Mouse (Mus musculus): Measurements from ENCODE around the gene Cramp1l. TPM values are rescaled to one million over a fixed set of nuclear protein-coding genes. Genes with fewer than 3 reads are reported as not detected.

Gene Cramp1l
- polyA plus RNA-seq, 1 experiment from 2014 or later, result 8.9 TPM

DNA sequence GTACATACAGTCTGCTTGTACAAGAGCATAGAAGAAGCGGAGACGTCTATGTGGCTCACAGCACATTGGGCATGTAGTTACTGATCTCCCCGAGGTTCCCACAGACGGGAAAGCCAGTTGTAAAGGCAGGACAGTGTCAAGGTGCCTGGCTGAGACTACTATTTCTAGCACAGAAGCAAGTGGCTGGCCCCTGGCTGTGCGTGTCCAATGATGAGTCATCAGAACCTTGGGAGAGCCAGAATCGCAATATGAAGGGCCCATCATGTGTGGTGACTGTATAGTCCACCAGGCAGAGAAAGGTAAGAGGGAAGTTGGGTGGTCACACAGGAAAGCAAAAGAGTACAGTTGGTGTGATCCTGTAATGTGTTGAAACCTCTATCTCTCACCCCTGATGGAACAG lies 20.9 kb downstream of the Cramp1l start:
- no peak overlapping the region for H3K9ac ChIP-seq (ENCODE audit: low read depth, low read length)
- no peak overlapping the region for H3K4me2 ChIP-seq
- no peaks in the 10 kb centered on the region for H3K4me1 ChIP-seq (ENCODE audit: control insufficient read depth, insufficient read depth, low read length)
- 88% methylated on average over 6 of the region's 6 CpGs for WGBS (ENCODE audit: insufficient replicate concordance)
- H3K36me3 ChIP-seq (ENCODE audit: control insufficient read depth, insufficient read depth, low read length), result peaks cover 56% of the 10 kb centered on the region
- no peaks in the 10 kb centered on the region for H3K27me3 ChIP-seq (ENCODE audit: control insufficient read depth, insufficient read depth, low read length)
- H3K9me3 ChIP-seq (replicated peaks; ENCODE audit: control insufficient read depth, low read length), result no peaks in the 10 kb centered on the region
- ATAC-seq (replicated peaks; ENCODE audit: insufficient number of reproducible peaks, low FRiP score, low TSS enrichment), result no peak
- H3K4me3 ChIP-seq (ENCODE audit: low read depth, low read length), result no peak overlapping the region
- no peak overlapping the region for H3K27ac ChIP-seq (ENCODE audit: low read depth, low read length)

- H3K9me3 ChIP-seq (replicated peaks; ENCODE audit: control insufficient read depth, low read length), result no peaks in the 10 kb centered on the region
- no peaks in the 10 kb centered on the region for H3K27me3 ChIP-seq (ENCODE audit: control insufficient read depth, insufficient read depth, low read length)
- H3K27ac ChIP-seq (ENCODE audit: low read depth, low read length), result no peak overlapping the region
- no peak for ATAC-seq (replicated peaks; ENCODE audit: insufficient number of reproducible peaks, low FRiP score, low TSS enrichment)
- no peak overlapping the region for H3K9ac ChIP-seq (ENCODE audit: low read depth, low read length)
- no peak overlapping the region for H3K4me3 ChIP-seq (ENCODE audit: low read depth, low read length)
- 95% methylated on average over 6 of the region's 6 CpGs for WGBS (ENCODE audit: insufficient replicate concordance)
- no peaks in the 10 kb centered on the region for H3K4me1 ChIP-seq (ENCODE audit: control insufficient read depth, insufficient read depth, low read length)
- no peak overlapping the region for H3K4me2 ChIP-seq
- H3K36me3 ChIP-seq (ENCODE audit: control insufficient read depth, insufficient read depth, low read length), result peaks cover 44% of the 10 kb centered on the region
Measured at GRCm38 (mm10) chr17:24987221-24987620, 28.4 kb downstream of the Cramp1l start.

DNA sequence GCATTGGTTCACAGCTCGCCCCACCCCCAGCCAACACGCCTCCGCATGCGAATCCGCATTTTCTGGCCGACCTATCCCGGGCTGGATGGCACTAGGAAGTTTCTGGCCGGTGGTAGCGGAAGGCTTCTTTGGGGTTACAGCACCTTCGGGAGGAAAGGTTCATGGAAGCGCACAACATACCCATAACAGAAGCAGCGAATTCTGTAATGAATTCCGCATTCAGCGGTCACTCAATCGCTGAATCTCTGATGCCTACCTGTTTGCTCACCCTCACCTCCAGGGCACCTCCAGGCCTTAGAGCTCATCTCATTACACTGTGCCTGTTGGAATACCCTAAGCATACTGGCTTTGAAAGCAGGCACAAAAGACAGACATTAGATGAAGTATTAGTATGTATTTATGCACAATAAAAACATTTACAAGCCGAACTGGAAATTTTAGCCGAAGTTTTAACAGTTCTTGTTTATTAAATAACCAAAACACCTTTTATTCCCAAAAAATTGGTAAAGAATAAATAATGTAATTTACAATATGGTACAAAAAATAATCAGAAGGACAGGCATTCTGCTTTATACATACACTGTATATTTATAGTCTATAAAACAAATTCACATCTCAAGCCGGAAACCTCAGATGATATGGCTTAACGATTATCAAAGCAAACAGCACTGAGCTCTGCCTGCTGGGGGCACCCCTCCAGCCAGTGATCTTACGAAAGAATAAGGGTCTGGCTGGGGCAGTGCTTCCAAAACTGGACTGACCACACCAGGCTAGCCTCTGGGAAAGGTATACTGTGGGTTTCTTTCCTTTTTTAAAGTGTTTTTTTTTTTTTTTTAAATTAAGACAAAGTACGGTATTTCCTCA lies 54.5 kb downstream of the Cramp1l start:
- ATAC-seq (replicated peaks; ENCODE audit: insufficient number of reproducible peaks, low FRiP score, low TSS enrichment), result no peak; the same call in 1 of the 2 replicates
- H3K9ac ChIP-seq (ENCODE audit: low read depth, low read length), result peak overlapping the region; percentile 61
- H3K27me3 ChIP-seq (ENCODE audit: control insufficient read depth, insufficient read depth, low read length), result no peaks in the 10 kb centered on the region
- H3K4me1 ChIP-seq (ENCODE audit: control insufficient read depth, insufficient read depth, low read length), result peaks cover 8% of the 10 kb centered on the region; the same call in 1 of the 2 replicates
- H3K36me3 ChIP-seq (ENCODE audit: control insufficient read depth, insufficient read depth, low read length), result peaks cover 34% of the 10 kb centered on the region
- 14% methylated on average over 21 of the region's 21 CpGs for WGBS (ENCODE audit: insufficient replicate concordance)
- peak overlapping the region; percentile 91 for H3K4me3 ChIP-seq (ENCODE audit: low read depth, low read length)
- H3K4me2 ChIP-seq, result peak overlapping the region; percentile 60
- no peaks in the 10 kb centered on the region for H3K9me3 ChIP-seq (replicated peaks; ENCODE audit: control insufficient read depth, low read length)
- no peak overlapping the region; the same call in 1 of the 2 replicates for H3K27ac ChIP-seq (ENCODE audit: low read depth, low read length)

GRCm38 (mm10) chr17:24960135-24960851 lies 55.3 kb downstream of the Cramp1l start, which contains the start of gene Jpt2:
Gene Jpt2 (minus strand): TSS chr17:24960689.
- Histone ChIP-seq H3K4me1 (ENCODE audit: control insufficient read depth, insufficient read depth, low read length) (peaks cover 8% of the 10 kb centered on the region; the same call in 1 of the 2 replicates), H3K4me3 (ENCODE audit: low read depth, low read length) (peak within 1 kb of the TSS; percentile 91), H3K9me3 (replicated peaks; ENCODE audit: control insufficient read depth, low read length) (no peaks in the 10 kb centered on the region), H3K9ac (ENCODE audit: low read depth, low read length) (peak within 1 kb of the TSS; percentile 94), H3K27me3 (ENCODE audit: control insufficient read depth, insufficient read depth, low read length) (no peaks in the 10 kb centered on the region), H3K4me2 (peak within 1 kb of the TSS; percentile 60), H3K36me3 (ENCODE audit: control insufficient read depth, insufficient read depth, low read length) (peaks cover 34% of the 10 kb centered on the region), H3K27ac (ENCODE audit: low read depth, low read length) (peak within 1 kb of the TSS; percentile 82)
- peak; percentile 100 for ATAC-seq (replicated peaks; ENCODE audit: insufficient number of reproducible peaks, low FRiP score, low TSS enrichment)
- WGBS (ENCODE audit: insufficient replicate concordance), result under 1% methylated on average over 57 of the region's 59 CpGs

DNA sequence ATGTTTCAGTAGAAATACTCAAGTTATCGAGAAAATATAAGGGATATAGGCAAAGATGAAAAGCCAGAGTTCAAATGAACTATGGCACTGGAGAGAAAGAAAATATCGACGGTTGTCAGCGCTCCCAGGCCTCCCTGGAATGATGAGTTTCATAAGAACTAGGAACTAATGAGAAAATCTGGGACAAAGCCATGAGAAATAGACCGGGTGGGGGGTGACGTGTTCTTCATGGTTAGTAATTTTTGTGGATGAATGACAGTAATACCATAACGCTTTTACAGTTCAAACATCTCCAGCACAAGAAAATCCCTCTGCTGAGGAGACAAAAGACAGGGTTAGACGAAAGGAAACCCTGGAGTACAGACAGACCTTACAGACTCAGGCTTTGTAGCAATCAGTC lies 56.2 kb downstream of the Cramp1l start:
- WGBS (ENCODE audit: insufficient replicate concordance), result 65% methylated on average over 8 of the region's 8 CpGs
- Histone ChIP-seq H3K27ac (ENCODE audit: low read depth, low read length) (no peak overlapping the region), H3K4me3 (ENCODE audit: low read depth, low read length) (peak overlapping the region; percentile 91), H3K4me2 (peak overlapping the region; percentile 60), H3K9ac (ENCODE audit: low read depth, low read length) (peak overlapping the region; percentile 94), H3K27me3 (ENCODE audit: control insufficient read depth, insufficient read depth, low read length) (no peaks in the 10 kb centered on the region), H3K36me3 (ENCODE audit: control insufficient read depth, insufficient read depth, low read length) (peaks cover 27% of the 10 kb centered on the region), H3K4me1 (ENCODE audit: control insufficient read depth, insufficient read depth, low read length) (peaks cover 8% of the 10 kb centered on the region; the same call in 1 of the 2 replicates), H3K9me3 (replicated peaks; ENCODE audit: control insufficient read depth, low read length) (no peaks in the 10 kb centered on the region)
- no peak for ATAC-seq (replicated peaks; ENCODE audit: insufficient number of reproducible peaks, low FRiP score, low TSS enrichment)

- Histone ChIP-seq H3K4me1 (ENCODE audit: control insufficient read depth, insufficient read depth, low read length) (no peaks in the 10 kb centered on the region), H3K9me3 (replicated peaks; ENCODE audit: control insufficient read depth, low read length) (no peaks in the 10 kb centered on the region), H3K36me3 (ENCODE audit: control insufficient read depth, insufficient read depth, low read length) (peaks cover 26% of the 10 kb centered on the region), H3K4me3 (ENCODE audit: low read depth, low read length) (no peak overlapping the region), H3K9ac (ENCODE audit: low read depth, low read length) (no peak overlapping the region), H3K4me2 (no peak overlapping the region), H3K27me3 (ENCODE audit: control insufficient read depth, insufficient read depth, low read length) (no peaks in the 10 kb centered on the region), H3K27ac (ENCODE audit: low read depth, low read length) (no peak overlapping the region)
- WGBS (ENCODE audit: insufficient replicate concordance), result 90% methylated on average over 2 of the region's 2 CpGs
- no peak for ATAC-seq (replicated peaks; ENCODE audit: insufficient number of reproducible peaks, low FRiP score, low TSS enrichment)
Measured at GRCm38 (mm10) chr17:24953291-24953690, 62.3 kb downstream of the Cramp1l start.

- Histone ChIP-seq H3K4me2 (no peak overlapping the region), H3K36me3 (ENCODE audit: control insufficient read depth, insufficient read depth, low read length) (peaks cover 23% of the 10 kb centered on the region), H3K9ac (ENCODE audit: low read depth, low read length) (no peak overlapping the region), H3K4me3 (ENCODE audit: low read depth, low read length) (no peak overlapping the region), H3K9me3 (replicated peaks; ENCODE audit: control insufficient read depth, low read length) (no peaks in the 10 kb centered on the region), H3K27ac (ENCODE audit: low read depth, low read length) (no peak overlapping the region), H3K27me3 (ENCODE audit: control insufficient read depth, insufficient read depth, low read length) (no peaks in the 10 kb centered on the region), H3K4me1 (ENCODE audit: control insufficient read depth, insufficient read depth, low read length) (no peaks in the 10 kb centered on the region)
- no peak for ATAC-seq (replicated peaks; ENCODE audit: insufficient number of reproducible peaks, low FRiP score, low TSS enrichment)
- 87% methylated on average over 2 of the region's 2 CpGs for WGBS (ENCODE audit: insufficient replicate concordance)
Measured at GRCm38 (mm10) chr17:24950671-24951070, 64.9 kb downstream of the Cramp1l start.

DNA sequence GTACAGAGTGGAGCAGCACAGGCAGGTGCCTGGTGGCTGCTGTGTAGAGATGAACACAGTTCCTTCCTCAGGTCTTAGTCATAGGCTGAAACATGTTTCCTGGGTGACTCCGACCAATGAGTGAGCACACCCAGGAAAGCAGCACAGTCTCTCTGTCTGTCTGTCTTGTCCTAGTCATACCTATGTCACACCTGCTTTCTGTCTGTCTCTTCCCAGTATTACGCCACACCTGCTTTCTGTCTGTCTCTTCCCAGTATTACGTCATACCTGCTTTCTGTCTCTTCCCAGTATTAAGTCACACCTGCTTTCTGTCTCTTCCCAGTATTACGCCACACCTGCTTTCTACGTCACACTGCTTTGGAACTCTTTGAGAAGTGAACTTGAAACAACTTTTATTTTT lies 67.4 kb downstream of the Cramp1l start:
- H3K36me3 ChIP-seq (ENCODE audit: control insufficient read depth, insufficient read depth, low read length), result peaks cover 17% of the 10 kb centered on the region
- no peak overlapping the region for H3K4me3 ChIP-seq (ENCODE audit: low read depth, low read length)
- ATAC-seq (replicated peaks; ENCODE audit: insufficient number of reproducible peaks, low FRiP score, low TSS enrichment), result no peak
- no peak overlapping the region for H3K27ac ChIP-seq (ENCODE audit: low read depth, low read length)
- 93% methylated on average over 5 of the region's 5 CpGs for WGBS (ENCODE audit: insufficient replicate concordance)
- no peak overlapping the region for H3K9ac ChIP-seq (ENCODE audit: low read depth, low read length)
- no peaks in the 10 kb centered on the region for H3K4me1 ChIP-seq (ENCODE audit: control insufficient read depth, insufficient read depth, low read length)
- no peaks in the 10 kb centered on the region for H3K27me3 ChIP-seq (ENCODE audit: control insufficient read depth, insufficient read depth, low read length)
- no peak overlapping the region for H3K4me2 ChIP-seq
- H3K9me3 ChIP-seq (replicated peaks; ENCODE audit: control insufficient read depth, low read length), result no peaks in the 10 kb centered on the region
